Mouse (Mus musculus) ovary, adult 18-20 months (tissue): ENCODE measurements around the gene Prr9.

Experiments used
- DNase-seq: peaks from one replicate; pipeline ENCODE4 v3.0.0; 2022; ENCODE audit warnings: low spot score, mixed read lengths

Prr9 gene

DNA sequence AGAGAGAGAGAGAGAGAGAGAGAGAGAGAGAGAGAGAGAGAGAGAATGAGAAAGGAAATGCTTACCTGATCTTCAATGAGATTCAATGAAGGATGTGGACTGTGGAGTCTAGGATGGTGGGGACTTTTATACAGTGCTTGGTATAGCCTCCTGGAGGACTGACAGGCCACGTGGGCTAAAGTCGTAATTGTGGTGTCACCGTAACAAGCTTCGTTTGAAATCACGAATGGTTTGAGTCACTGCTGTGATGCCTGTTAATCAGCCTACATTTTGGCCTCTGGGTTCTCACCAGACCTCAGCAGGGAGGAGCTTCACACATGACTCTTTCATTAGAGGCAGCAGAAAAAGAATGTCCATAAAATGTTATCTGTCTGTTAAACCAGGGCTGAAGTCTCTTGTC, at the start of gene Prr9:
Gene Prr9, minus strand, starts transcription at position 101 of the 400 bp plus-strand sequence.
- no peak for DNase-seq

- no peak for DNase-seq
Observed at GRCm38 (mm10) chr3:92169847-92170246, 46.1 kb upstream of the Prr9 start.

GRCm38 (mm10) chr3:92153322-92153721, 29.6 kb upstream of the Prr9 start:
- no peak for DNase-seq

- DNase-seq, result no peak
Observed at GRCm38 (mm10) chr3:92150631-92151277, 27.0 kb upstream of the Prr9 start.

- DNase-seq, result no peak
Observed at GRCm38 (mm10) chr3:92147913-92148312, 24.2 kb upstream of the Prr9 start.

- DNase-seq, result no peak
Observed at GRCm38 (mm10) chr3:92147420-92147819, 23.7 kb upstream of the Prr9 start.

- no peak for DNase-seq
Observed at GRCm38 (mm10) chr3:92142644-92143043, 18.9 kb upstream of the Prr9 start, which contains the start of gene Lelp1. Lelp1 (minus strand) TSS chr3:92142744.

GRCm38 (mm10) chr3:92120902-92121301, 2.8 kb downstream of the Prr9 start:
- no peak for DNase-seq

GRCm38 (mm10) chr3:92117930-92118329, 5.8 kb downstream of the Prr9 start:
- DNase-seq, result no peak

DNA sequence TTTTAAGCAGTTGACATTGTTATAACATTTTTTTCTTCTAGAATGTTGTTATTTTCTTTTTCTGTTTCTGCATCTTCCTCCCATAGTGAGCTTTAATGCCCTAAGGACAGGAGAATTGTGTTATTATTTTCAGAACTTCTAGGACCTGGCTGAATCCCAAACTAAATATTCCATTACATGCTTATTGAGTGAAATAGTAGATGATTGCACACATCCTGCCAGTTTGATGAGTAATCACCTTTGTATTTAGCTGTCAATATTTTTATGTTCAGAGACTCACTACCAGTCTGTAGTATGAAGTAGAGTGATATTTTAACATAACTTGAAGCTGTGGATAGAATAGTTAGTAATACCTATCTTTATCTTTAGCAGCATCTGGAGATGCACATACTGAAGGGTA, 12.2 kb downstream of the Prr9 start:
- no peak for DNase-seq

DNA sequence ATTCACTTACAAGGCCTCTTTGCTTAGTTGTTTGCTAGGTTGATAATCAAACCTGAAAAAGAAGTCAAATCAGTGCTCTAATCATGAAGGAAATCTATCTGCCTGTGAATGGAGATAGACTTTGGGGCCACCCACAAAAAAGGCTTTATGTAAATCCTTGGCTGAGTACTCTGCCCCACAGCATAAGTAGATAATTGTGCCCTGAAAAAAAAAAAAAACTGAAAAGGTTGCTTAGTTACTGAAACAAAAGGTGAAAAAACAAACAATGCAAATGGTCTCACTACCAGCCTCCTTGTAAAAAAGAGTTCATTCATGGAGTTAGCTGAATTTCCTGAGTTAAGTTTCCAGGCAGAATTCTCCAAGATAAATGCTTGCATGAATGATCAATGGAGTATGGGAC, 13.0 kb downstream of the Prr9 start:
- DNase-seq, result no peak

GRCm38 (mm10) chr3:92106582-92106981, 17.2 kb downstream of the Prr9 start:
- peak; percentile 3 for DNase-seq

GRCm38 (mm10) chr3:92083042-92083441, 40.7 kb downstream of the Prr9 start, which contains the start of gene Lor:
Lor (minus strand) TSS chr3:92083142.
- no peak for DNase-seq

- DNase-seq, result peak; percentile 17
Observed at GRCm38 (mm10) chr3:92081285-92081931, 42.3 kb downstream of the Prr9 start.

- peak; percentile 47 for DNase-seq
Observed at GRCm38 (mm10) chr3:92080462-92081284, 43.1 kb downstream of the Prr9 start.
